Mouse (Mus musculus) heart, embryonic 14.5 days (tissue): ENCODE data around the gene Il12b. TPM values are rescaled to one million over a fixed set of nuclear protein-coding genes. Genes with fewer than 3 reads are reported as not detected.
A peak's percentile ranks its signal among the peaks of the same experiment; 100 is the strongest.

Experiments used
- ATAC-seq: fragments of 200-750 bp; cut with Nextera tagmentation; 2 replicates; pipeline ENCODE4 v1.8.0; 2017; ENCODE audit warnings: low read depth, moderate TSS enrichment; ENCODE audit not compliant: insufficient number of reproducible peaks, insufficient read depth, low FRiP score
- H3K27ac ChIP-seq, 2 experiments: fragments of 200-500 bp in 1 of 2; fragments of 300-500 bp in 1 of 2; sonication (generic) in 1 of 2; replicated peaks in 1 of 2; 2 replicates each; pipeline ENCODE4 v1.5.1; 2012 to 2014; ENCODE audit warnings: low read depth in 2 of 2, low read length in 2 of 2, control low read depth in 1 of 2, mild to moderate bottlenecking in 1 of 2, mixed read lengths in 1 of 2; ENCODE audit not compliant: control insufficient read depth in 1 of 2, insufficient read depth in 1 of 2
- H3K27me3 ChIP-seq: fragments of 300-500 bp; sonication (generic); 2 replicates; pipeline ENCODE4 v1.6.1; 2014; ENCODE audit warnings: mild to moderate bottlenecking, low read length, control low read depth; ENCODE audit not compliant: control insufficient read depth, insufficient read depth
- H3K36me3 ChIP-seq: fragments of 300-500 bp; sonication (generic); 2 replicates; pipeline ENCODE4 v1.6.1; 2014; ENCODE audit warnings: mild to moderate bottlenecking, control low read depth, low read length, mixed read lengths; ENCODE audit not compliant: control insufficient read depth, insufficient read depth
- H3K4me1 ChIP-seq, 2 experiments: fragments of 200-500 bp in 1 of 2; fragments of 300-500 bp in 1 of 2; sonication (generic) in 1 of 2; 2 replicates each; pipeline ENCODE4 v1.6.1; 2012 to 2014; ENCODE audit warnings: low read length in 2 of 2, control low read depth in 1 of 2, mixed read lengths in 1 of 2; ENCODE audit not compliant: control insufficient read depth in 2 of 2, insufficient read depth in 2 of 2
- H3K4me2 ChIP-seq: fragments of 300-500 bp; sonication (generic); 2 replicates; pipeline ENCODE4 v1.6.1; 2014; ENCODE audit warnings: mild to moderate bottlenecking, low read length
- H3K4me3 ChIP-seq, 2 experiments: fragments of 200-500 bp in 1 of 2; fragments of 300-500 bp in 1 of 2; sonication (generic) in 1 of 2; 2 replicates each; pipeline ENCODE4 v1.5.1; 2012 to 2014; ENCODE audit warnings: low read length in 2 of 2, mild to moderate bottlenecking in 2 of 2, control low read depth in 1 of 2, low read depth in 1 of 2, moderate library complexity in 1 of 2; ENCODE audit not compliant: control insufficient read depth in 1 of 2, insufficient read depth in 1 of 2
- H3K9ac ChIP-seq: fragments of 300-500 bp; sonication (generic); 2 replicates; pipeline ENCODE4 v1.6.1; 2014; ENCODE audit warnings: mild to moderate bottlenecking, low read length
- H3K9me3 ChIP-seq: fragments of 300-500 bp; sonication (generic); 2 replicates; pipeline ENCODE4 v1.6.1; 2016; ENCODE audit warnings: low read length, control low read depth; ENCODE audit not compliant: control insufficient read depth
- whole genome bisulfite sequencing: fragments of 180-500 bp; shearing (Covaris S2); extraction: QIAGEN DNeasy Blood & Tissue Kit; methylation state at CpG from one replicate; pipeline ENCODE4 v1.1.7; 2014; 5-methylcytosine and 5-hydroxymethylcytosine counted together
- polyA plus RNA-seq: library from polyadenylated mRNA; unstranded; fragments of >200 nt; fragmentation: Nextera tagmentation; extraction: Ambion mirVana; gene quantifications from 2 replicates; pipeline ENCODE4 v1.2.1, GENCODE M21; 2014

Gene Il12b
- polyA plus RNA-seq, 1 experiment from 2014 or later, result not detected

GRCm38 (mm10) chr11:44398782-44399225, 1.1 kb upstream of the Il12b start:
- H3K27me3 ChIP-seq, result no peaks in the 10 kb centered on the region
- H3K4me1 ChIP-seq, result peaks cover 11 to 26% of the 10 kb centered on the region in 2 experiments
- peak overlapping the region; percentile 25; the same call in 1 of the 2 replicates for H3K9ac ChIP-seq
- H3K27ac ChIP-seq, result no peak overlapping the region
- WGBS, result 3% methylated on average over 20 of the region's 20 CpGs
- H3K36me3 ChIP-seq, result no peaks in the 10 kb centered on the region
- no peak for ATAC-seq
- peak overlapping the region; percentile 57 for H3K4me2 ChIP-seq
- no peaks in the 10 kb centered on the region for H3K9me3 ChIP-seq
- peak overlapping the region; percentile 30 to 45; a peak in 3 of 4 replicates for H3K4me3 ChIP-seq

GRCm38 (mm10) chr11:44401635-44402548, 2.0 kb downstream of the Il12b start:
- ATAC-seq, result 0 out of 2 replicates have a peak, but pooled peaks have one; percentile 39
- peak overlapping the region in 1 of 2 experiments; percentile 11; a peak in 2 of 4 replicates for H3K27ac ChIP-seq

GRCm38 (mm10) chr11:44405113-44405512, 5.2 kb downstream of the Il12b start:
- no peak for ATAC-seq

More at GRCm38 (mm10) chr11:44401635-44402548, 2.0 kb downstream of the Il12b start:
- no peak overlapping the region for H3K9ac ChIP-seq
- no peaks in the 10 kb centered on the region for H3K9me3 ChIP-seq
- H3K4me1 ChIP-seq, result peaks cover 20 to 31% of the 10 kb centered on the region in 2 experiments
- peak overlapping the region; percentile 16; the same call in 1 of the 2 replicates for H3K4me2 ChIP-seq
- WGBS, result 24% methylated on average over 5 of the region's 5 CpGs
- H3K36me3 ChIP-seq, result no peaks in the 10 kb centered on the region
- no peaks in the 10 kb centered on the region for H3K27me3 ChIP-seq
- H3K4me3 ChIP-seq, result no peak overlapping the region

GRCm38 (mm10) chr11:44405961-44406360, 6.1 kb downstream of the Il12b start:
- H3K9ac ChIP-seq, result no peak overlapping the region
- no peaks in the 10 kb centered on the region for H3K36me3 ChIP-seq
- WGBS, result 3% methylated on average over 1 of the region's 1 CpGs
- no peak for ATAC-seq
- H3K27me3 ChIP-seq, result no peaks in the 10 kb centered on the region
- no peak overlapping the region for H3K4me3 ChIP-seq
- H3K9me3 ChIP-seq, result no peaks in the 10 kb centered on the region
- H3K4me2 ChIP-seq, result no peak overlapping the region
- no peak overlapping the region for H3K27ac ChIP-seq
- peaks cover 19 to 23% of the 10 kb centered on the region in 2 experiments for H3K4me1 ChIP-seq

More at GRCm38 (mm10) chr11:44405113-44405512, 5.2 kb downstream of the Il12b start:
- no peak overlapping the region for H3K4me2 ChIP-seq
- H3K36me3 ChIP-seq, result no peaks in the 10 kb centered on the region
- WGBS, result 87% methylated on average over 4 of the region's 4 CpGs
- H3K4me1 ChIP-seq, result peaks cover 22 to 28% of the 10 kb centered on the region in 2 experiments
- no peaks in the 10 kb centered on the region for H3K27me3 ChIP-seq
- H3K9me3 ChIP-seq, result no peaks in the 10 kb centered on the region
- H3K4me3 ChIP-seq, result no peak overlapping the region
- H3K27ac ChIP-seq, result no peak overlapping the region
- no peak overlapping the region for H3K9ac ChIP-seq

GRCm38 (mm10) chr11:44406457-44406856, 6.6 kb downstream of the Il12b start:
- Histone ChIP-seq H3K4me3 (no peak overlapping the region), H3K9ac (no peak overlapping the region), H3K9me3 (no peaks in the 10 kb centered on the region), H3K4me1 (peaks cover 16 to 18% of the 10 kb centered on the region in 2 experiments), H3K27me3 (no peaks in the 10 kb centered on the region), H3K27ac (no peak overlapping the region), H3K36me3 (no peaks in the 10 kb centered on the region), H3K4me2 (no peak overlapping the region)
- 69% methylated on average over 5 of the region's 5 CpGs for WGBS
- no peak for ATAC-seq

- H3K27ac ChIP-seq, result no peak overlapping the region
- WGBS, result 42% methylated on average over 5 of the region's 5 CpGs
- ATAC-seq, result no peak
- no peaks in the 10 kb centered on the region for H3K9me3 ChIP-seq
- peaks cover 4 to 11% of the 10 kb centered on the region in 2 experiments; a peak in 3 of 4 replicates for H3K4me1 ChIP-seq
- H3K4me3 ChIP-seq, result no peak overlapping the region
- no peak overlapping the region for H3K9ac ChIP-seq
- H3K4me2 ChIP-seq, result no peak overlapping the region
- no peaks in the 10 kb centered on the region for H3K36me3 ChIP-seq
- H3K27me3 ChIP-seq, result no peaks in the 10 kb centered on the region
Measured at GRCm38 (mm10) chr11:44408626-44409025, 8.8 kb downstream of the Il12b start.

- Histone ChIP-seq H3K9me3 (no peaks in the 10 kb centered on the region), H3K4me1 (peaks cover 4 to 10% of the 10 kb centered on the region in 2 experiments; a peak in 3 of 4 replicates), H3K27ac (no peak overlapping the region), H3K9ac (no peak overlapping the region), H3K27me3 (no peaks in the 10 kb centered on the region), H3K36me3 (no peaks in the 10 kb centered on the region), H3K4me3 (no peak overlapping the region), H3K4me2 (no peak overlapping the region)
- ATAC-seq, result no peak
- 46% methylated on average over 3 of the region's 3 CpGs for WGBS
Measured at GRCm38 (mm10) chr11:44410413-44410812, 10.6 kb downstream of the Il12b start.
